Mouse (Mus musculus): ENCODE results near the gene Adk. TPM values are rescaled to one million over a fixed set of nuclear protein-coding genes. Genes with fewer than 3 reads are reported as not detected.

Adk gene
- polyA plus RNA-seq, 3 experiments from 2014 or later, result 84.7 to 128 (median 118) TPM

GRCm38 (mm10) chr14:21173973-21174745 is 121.8 kb downstream of the Adk start:
- peak; percentile 73 for ATAC-seq

GRCm38 (mm10) chr14:21174804-21175203 is 122.4 kb downstream of the Adk start:
- ATAC-seq, result no peak

GRCm38 (mm10) chr14:21177781-21178180 is 125.4 kb downstream of the Adk start:
- no peak for ATAC-seq

GRCm38 (mm10) chr14:21178356-21178755 is 126.0 kb downstream of the Adk start:
- no peak for ATAC-seq

GRCm38 (mm10) chr14:21181053-21181452 is 128.7 kb downstream of the Adk start:
- ATAC-seq, result no peak

- no peak for ATAC-seq
Observed at GRCm38 (mm10) chr14:21191966-21192365, 139.6 kb downstream of the Adk start.

- ATAC-seq, result no peak
Observed at GRCm38 (mm10) chr14:21192749-21193148, 140.4 kb downstream of the Adk start.

GRCm38 (mm10) chr14:21194336-21194735 is 142.0 kb downstream of the Adk start:
- no peak for ATAC-seq

GRCm38 (mm10) chr14:21200850-21201249 is 148.5 kb downstream of the Adk start:
- ATAC-seq, result no peak

GRCm38 (mm10) chr14:21206472-21206871 is 154.1 kb downstream of the Adk start:
- ATAC-seq, result no peak

GRCm38 (mm10) chr14:21221574-21222138 is 169.3 kb downstream of the Adk start:
- ATAC-seq, result no peak

GRCm38 (mm10) chr14:21222206-21222605 is 169.8 kb downstream of the Adk start:
- ATAC-seq, result no peak

GRCm38 (mm10) chr14:21223456-21223855 is 171.1 kb downstream of the Adk start:
- no peak for ATAC-seq

- ATAC-seq, result no peak
Observed at GRCm38 (mm10) chr14:21223971-21224635, 171.7 kb downstream of the Adk start.

GRCm38 (mm10) chr14:21237051-21237450 is 184.7 kb downstream of the Adk start:
- no peak for ATAC-seq

- no peak for ATAC-seq
Observed at GRCm38 (mm10) chr14:21241105-21241504, 188.7 kb downstream of the Adk start.

- no peak for ATAC-seq
Observed at GRCm38 (mm10) chr14:21251386-21251785, 199.0 kb downstream of the Adk start.

GRCm38 (mm10) chr14:21252326-21252886 is 200.0 kb downstream of the Adk start:
- ATAC-seq, result no peak

GRCm38 (mm10) chr14:21253321-21253992 is 201.1 kb downstream of the Adk start:
- no peak for ATAC-seq

GRCm38 (mm10) chr14:21253993-21254339 is 201.6 kb downstream of the Adk start:
- ATAC-seq, result no peak

GRCm38 (mm10) chr14:21268229-21268628 is 215.9 kb downstream of the Adk start:
- no peak for ATAC-seq

- ATAC-seq, result no peak
Observed at GRCm38 (mm10) chr14:21271472-21271871, 219.1 kb downstream of the Adk start.

GRCm38 (mm10) chr14:21275786-21276185 is 223.4 kb downstream of the Adk start:
- ATAC-seq, result no peak
